Mouse (Mus musculus) erythroblast, adult 5-6 weeks (primary cell): Measurements from ENCODE around the gene Scaf1. TPM values are rescaled to one million over a fixed set of nuclear protein-coding genes. Genes with fewer than 3 reads are reported as not detected.
A peak's percentile ranks its signal among the peaks of the same experiment; 100 is the strongest.

Experiments used
- ATAC-seq: replicated peaks from 2 replicates; pipeline ENCODE4 v1.8.0; 2016; ENCODE audit warnings: moderate number of reproducible peaks, mild to moderate bottlenecking, moderate TSS enrichment, inconsistent platforms; ENCODE audit not compliant: poor library complexity, low FRiP score, severe bottlenecking
- total RNA-seq, 2 experiments: library from RNA; stranded (forward) in 1 of 2; stranded (reverse) in 1 of 2; fragments of 150-400 nt in 1 of 2; fragments of 200-764, 138-1000 nt in 1 of 2; gene quantifications; 2 replicates each; pipeline versions ENCODE4 v1.2.3 to v1.2.4; 2015 to 2017; ENCODE audit warnings: low replicate concordance in 2 of 2

Scaf1 gene
- total RNA-seq (2015; ENCODE audit: low replicate concordance) (7.9 and 10.7 TPM in 2 replicates), total RNA-seq (2017; ENCODE audit: low replicate concordance) (9.8 and 10.0 TPM in 2 replicates)

- ATAC-seq: peak; percentile 78
Measured at GRCm38 (mm10) chr7:45015957-45016612, at the start of gene Scaf1. Gene Scaf1 (minus strand): TSS chr7:45016363.

DNA sequence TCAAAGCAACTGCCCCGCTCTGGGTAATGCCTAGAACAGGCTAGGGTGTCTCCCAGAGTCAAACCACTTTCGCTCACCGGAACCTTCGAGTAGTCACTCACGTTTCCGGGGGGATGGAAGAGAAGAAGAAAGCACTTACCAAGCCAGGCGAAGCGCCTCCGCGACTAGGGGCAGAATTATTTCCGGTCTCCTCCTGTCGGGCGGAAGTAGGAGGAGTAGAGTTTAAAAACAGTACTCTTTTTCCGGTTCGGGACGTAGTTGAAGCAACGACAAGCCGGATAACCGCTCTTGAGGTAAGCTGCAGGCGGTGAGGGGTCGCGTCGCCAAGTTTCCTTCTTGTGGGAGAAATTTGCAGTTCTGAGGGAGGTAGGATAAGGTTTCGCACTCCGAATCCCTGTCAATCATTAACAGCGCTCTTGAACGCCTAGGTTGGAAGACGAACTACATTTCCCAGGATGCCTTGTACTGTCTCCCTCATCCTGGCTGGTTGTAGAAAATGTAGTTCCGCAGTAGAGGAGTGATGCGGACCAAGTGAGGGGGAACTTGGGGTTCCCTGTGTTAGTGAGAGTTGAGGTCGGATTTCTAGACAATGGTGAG is 46.2 kb upstream of the Scaf1 start, which contains the start of the genes Nosip and Prrg2:
Gene Nosip, plus strand, starts transcription at position 191 of the 597 bp plus-strand sequence.
Gene Prrg2, minus strand, starts transcription at position 439 of the 597 bp plus-strand sequence.
- peak; percentile 96 for ATAC-seq

DNA sequence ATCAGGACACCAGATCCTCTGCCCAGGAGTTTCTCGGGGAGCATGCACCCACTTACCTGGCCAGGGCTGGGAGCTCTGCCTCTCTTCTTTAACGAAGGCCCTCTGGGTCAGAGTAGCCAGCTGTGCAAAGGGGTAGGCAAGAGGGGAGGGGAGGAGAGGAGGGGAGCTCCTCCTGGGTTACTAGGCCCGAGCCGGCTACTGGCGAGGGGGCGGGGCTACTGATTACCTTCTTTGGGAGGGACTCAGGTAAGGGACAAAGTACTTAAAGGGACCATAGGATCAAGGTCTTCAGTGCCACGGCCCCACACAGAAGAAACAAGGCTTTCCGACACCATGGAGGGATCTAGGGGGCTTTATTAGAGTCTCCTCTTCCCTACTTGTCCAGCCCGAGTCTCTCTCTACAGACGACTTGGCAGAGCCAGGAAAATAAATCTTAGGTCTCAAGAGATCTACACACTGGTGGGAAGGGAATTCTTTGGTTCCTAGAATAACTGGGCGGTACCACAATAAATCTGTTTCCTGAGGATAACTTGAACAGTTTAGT is 45.4 kb upstream of the Scaf1 start:
- 0 out of 2 replicates have a peak, but pooled peaks have one; percentile 24 for ATAC-seq

DNA sequence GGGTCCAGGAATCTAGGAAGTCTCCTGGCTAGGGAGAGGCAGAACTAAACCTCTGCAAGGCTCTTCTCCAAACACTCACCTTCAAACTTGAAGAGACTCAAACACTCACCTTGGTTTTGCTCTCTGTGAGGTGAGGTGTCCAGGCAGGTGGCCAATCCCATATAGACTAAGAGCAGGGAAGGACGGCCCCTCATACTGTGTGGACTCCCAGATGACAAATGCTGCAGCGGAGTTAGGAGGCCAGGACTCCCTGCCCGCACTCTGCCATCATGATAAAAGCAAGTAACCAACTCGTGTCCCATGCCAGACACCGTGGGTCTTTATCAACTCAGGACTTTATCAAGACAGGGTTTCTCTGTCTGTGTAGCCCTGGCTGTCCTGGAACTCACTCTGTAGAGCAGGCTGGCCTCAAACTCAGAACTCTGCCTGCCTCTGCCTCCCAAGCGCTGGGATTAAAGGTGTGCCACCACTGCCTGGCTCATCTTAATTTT is 44.5 kb upstream of the Scaf1 start:
- no peak for ATAC-seq

DNA sequence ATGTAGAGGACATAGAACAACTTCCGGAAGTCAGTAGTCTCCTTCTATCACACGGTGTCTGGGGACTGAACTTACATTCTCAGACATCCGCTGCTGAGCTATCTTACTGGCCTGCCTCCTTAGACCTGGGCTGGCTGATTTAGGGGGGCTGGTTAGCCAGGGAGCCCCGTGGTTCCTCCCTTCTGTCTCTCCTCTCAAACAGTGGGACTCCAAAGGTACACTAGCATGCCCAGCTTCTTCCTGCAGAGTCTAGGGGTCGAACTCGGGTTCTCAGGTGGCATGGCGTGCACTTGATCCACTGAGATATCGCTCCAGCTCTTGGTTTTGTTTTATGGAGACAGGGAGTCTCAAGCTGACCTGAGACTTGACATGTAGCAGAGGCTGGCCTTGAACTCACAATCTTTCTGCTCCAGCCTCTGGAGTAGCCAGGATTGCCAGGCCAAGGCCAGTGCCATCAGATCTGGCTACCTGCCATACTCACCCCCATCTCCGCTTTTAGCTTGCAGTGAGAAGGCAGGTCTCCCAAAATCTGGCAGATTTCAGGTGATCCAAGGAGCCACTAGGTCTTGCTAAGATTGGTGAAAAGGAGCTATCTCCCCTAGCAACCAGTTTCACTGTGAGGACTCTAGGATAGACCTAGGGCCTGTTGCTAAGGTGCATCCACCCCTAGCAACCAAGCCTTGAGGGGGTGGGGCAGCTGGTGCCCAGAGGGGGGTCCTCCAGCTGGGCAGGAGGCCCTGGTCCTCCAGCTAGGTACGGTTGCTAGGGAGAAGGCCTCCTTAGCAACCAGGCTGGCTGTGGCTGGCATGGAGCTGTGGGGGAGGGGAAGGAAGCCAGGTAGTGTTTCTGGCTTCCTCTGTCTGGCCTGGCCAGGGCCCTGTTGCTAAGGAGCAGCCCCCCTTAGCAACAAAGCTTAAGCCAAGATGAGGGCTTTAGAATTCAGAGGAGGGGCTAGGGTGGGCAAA is 42.7 kb upstream of the Scaf1 start:
- ATAC-seq: no peak

GRCm38 (mm10) chr7:45056972-45057348 is 40.8 kb upstream of the Scaf1 start:
- no peak for ATAC-seq

DNA sequence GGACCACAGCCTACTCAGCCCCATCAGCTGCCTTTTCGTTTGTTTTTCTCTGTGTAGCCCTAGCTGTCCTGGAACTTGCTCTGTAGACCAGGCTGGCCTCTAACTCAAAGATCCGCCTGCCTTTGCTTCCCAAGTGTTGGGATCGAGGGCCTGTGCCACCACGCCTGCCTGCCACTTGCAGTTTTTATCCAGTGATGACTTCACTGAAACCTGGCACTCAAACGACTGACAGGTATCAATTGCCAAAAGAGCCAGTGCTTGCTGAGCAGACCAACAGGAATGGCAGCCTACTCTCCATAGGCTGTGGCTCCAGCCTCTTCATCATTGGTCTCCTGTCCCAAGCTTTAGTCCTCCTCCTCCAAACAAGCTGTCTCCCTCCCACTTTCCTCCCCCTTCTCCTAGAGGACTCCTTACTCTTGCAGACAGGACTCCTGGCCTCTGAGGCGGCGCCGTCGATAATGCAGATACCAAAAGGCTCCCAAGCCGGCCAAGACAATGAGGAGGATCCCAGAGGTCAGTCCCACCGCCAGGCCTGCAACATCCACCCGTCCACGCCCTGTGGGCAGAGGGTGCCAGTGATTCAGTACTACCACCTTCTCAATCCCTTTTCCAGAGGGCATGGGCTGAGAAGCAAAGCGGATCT is 40.3 kb upstream of the Scaf1 start:
- ATAC-seq: no peak

DNA sequence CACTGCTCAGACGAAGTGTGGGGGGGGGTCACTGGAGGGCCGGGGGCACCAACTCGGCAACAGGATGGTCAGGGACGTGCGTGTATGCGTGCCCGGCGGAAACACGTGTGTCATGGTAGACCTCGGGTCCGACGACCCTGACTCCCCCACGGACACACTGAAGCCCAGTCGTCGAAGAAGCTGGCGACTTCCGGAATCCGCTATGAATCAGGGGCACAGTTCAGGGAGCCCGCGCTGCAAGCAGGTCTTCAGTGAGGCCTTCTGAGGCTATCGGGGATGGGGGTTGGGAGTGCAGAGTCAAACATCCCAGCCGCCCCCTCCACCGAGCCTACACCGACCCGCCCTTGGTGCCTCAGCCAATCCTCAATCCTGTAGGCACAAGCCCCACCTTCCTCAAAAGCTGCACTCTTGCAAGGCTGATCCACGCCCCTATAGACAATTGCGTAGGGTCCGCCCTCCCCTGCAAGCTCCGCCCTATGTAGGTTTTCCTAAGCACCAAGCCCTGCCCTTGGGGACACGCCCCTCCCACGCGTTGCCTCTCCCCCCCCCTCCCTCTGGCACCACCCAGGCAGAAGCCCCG is 37.9 kb upstream of the Scaf1 start:
- peak; percentile 88 for ATAC-seq

DNA sequence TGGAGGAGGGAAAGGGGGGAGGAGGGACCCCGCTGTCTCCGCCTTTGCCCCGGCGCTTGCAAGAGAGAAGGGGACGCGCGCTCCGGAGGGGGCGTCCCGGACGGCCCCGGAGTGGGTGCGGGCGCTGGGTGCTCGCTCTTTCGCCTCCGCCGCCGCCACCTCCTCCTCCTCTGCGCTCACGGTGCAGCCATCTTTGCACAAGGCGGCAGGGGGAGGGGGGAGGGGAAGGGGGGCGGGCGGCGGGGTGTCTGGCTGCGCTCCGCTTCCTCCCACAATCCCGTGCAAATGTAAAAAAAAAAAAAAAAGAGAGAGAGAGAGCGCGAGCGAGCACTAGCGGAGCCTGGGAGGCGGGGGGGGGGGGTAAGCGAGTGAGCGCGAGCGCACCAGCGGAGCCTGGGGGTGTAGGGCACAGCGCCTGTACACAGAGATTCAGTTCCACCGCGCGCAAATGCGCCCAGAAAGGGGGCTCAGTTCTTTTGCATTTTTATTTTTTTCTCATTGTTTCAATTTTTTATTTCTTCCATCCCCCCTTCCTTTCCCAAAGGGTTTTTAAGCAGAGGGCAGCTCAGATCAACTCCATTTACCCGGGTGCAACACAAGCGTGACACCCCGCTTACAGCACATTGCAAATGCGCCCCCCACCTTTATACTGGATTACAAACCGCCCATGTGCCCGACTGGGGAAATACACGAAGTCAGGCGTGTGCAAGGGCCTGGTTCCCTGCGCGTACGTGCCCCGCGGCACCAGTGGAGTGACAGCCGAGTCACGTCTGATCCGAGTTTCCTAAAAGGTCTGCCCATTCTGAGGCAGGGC is 37.2 kb upstream of the Scaf1 start:
- ATAC-seq: no peak

DNA sequence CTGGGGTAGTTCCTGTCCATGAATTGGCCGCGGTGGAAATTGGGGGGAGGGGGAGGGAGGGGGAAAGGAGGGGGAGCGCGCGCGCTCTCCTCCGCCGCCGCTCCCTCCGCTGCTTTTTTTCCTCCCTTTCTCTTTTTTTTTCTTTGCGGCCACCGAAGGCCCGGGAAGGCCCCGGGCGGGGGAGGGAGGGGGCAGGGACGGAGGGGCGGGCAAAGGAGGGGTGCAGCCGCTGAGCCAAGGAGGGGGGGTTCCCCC is 36.6 kb upstream of the Scaf1 start, which contains the start of gene Prr12:
Gene Prr12, minus strand, starts transcription at position 20 of the 255 bp plus-strand sequence.
- no peak for ATAC-seq

DNA sequence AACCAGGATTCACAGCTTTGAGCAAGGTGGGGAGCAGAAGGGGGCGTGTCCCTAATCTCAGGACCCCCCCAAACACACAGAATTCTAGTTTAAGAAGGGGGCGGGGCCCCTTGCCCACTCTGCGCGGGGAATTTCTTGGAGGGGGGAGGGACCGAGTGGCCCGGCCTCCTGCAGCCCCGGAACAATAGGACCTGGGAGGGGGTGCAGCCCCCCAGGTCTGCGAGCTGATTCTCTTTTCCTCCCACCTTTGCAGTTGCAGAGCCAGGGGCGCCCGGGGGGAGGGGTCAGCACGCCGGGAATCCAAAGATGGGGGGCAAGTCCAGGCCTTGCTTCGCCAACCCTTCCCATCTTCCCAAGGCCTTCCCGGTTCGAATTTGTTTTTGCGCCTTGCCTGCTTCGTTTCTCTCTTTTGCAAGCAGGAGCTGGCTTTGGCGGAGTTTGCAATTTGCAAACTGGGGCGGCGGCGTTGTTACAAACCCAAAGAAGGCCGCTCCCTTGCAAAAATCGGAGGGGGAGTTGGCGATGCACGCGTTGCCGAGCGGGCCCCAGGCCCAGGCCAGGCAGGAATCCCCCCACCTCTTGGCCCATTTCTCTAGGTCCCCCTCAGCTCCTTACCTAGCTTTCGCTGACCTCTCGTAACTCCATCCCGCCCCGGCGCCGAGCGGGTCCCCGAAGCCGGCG is 36.2 kb upstream of the Scaf1 start:
- ATAC-seq: no peak

DNA sequence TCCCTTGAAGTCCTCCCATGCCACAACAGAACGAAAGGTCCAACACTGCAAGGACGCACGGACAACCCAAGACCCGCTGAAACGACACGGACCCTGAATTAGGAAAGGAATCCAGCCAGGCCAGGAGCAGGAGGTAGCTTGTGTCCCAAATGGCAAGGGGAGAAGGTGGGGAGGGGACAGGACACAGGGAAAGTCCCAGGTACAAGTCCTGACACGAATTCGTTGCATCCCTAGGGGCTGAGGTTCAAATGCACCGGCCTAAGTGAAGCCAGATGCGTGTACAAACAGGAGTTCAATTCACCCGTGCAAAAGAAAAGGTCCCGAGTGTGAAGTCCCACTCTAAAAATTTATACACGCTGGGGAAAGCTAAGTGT is 35.4 kb upstream of the Scaf1 start:
- no peak for ATAC-seq

DNA sequence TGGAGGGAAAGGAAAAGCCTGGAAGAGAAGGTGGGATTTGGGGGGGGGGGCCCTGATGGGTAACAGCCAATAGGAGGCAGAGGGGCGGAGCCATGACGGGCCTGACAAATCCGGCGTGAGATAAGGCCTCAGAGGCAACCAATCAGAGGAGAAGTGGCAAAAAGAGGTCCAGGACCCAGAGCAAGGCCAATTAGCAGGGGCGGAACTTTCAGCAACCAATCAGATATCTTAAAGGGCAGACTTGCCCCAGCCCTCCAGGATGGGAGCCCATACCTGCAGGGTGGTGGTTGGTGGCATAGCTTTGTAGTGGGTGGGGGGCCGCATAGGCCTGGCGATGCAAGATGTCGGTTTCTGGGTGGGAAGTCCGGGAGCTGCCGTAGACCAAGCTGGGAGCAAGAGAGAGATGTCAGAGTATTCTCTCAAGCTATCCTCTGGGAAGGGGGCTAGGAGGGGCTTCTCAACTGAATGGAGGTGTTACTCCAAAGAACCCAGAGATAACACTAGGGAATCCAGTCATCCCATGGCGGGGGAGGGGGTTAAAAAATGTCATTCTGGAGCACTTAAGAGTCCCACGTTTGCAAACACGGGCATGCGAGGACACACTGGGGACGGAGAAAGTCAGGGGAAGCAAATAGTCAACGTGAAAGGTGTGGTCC is 34.9 kb upstream of the Scaf1 start:
- ATAC-seq: no peak

- no peak for ATAC-seq
Measured at GRCm38 (mm10) chr7:45048923-45049657, 32.9 kb upstream of the Scaf1 start.

DNA sequence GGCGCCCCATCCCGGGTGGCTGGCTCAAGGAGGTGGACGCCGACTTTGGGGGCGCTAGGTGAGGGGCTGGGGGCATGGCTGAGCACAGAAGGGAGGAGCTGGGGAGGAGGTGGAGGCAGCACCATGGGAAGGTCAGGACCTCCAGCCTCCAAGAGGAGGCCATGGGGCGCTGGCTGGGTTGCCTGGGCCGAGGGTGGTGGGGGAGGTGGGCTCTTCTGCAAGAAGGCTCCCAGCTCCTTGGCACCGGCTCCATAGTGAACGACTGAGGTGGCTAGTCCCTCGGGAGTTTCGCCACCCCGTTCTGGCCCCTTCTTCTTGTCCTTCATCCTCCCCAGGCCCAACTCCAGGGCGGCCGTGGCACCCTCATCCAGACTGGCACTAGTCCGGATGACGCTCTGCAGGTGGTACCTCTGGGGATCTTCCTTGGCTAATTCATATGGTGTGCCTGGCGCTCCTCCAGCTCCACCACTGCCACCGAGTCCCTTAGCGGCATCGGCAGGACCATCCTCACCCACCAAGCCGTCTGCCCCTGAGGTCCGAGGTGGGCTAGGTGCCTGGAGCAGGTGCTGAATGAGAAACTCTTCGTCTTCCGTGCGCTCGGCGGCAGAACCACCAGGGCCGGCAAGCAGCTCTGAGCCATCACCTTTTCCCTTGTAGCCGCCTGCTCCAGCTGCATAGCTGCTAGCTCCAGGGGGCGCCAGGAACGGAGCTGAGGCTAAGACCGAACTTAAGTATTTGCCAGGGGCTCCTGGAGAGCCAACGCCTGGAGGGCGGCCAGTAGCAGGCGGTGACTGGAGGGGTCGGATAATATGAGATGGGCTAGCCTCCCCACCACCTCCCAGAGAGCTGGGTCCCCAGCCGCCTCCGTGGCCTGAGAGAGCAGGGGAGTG is 32.1 kb upstream of the Scaf1 start:
- no peak for ATAC-seq

- no peak for ATAC-seq
Measured at GRCm38 (mm10) chr7:45047491-45047890, 31.3 kb upstream of the Scaf1 start.
